Mouse (Mus musculus) heart, embryonic 10.5 days (tissue): ENCODE measurements around the gene Elovl2. TPM values are rescaled to one million over a fixed set of nuclear protein-coding genes. Genes with fewer than 3 reads are reported as not detected.

Experiments
- DNase-seq: peaks from one replicate; pipeline ENCODE4 v3.0.0-alpha.2; 2017; ENCODE audit warnings: low spot score
- H3K27ac ChIP-seq: fragments of 300-500 bp; sonication (generic); 2 replicates; pipeline ENCODE4 v1.5.1; 2016; ENCODE audit warnings: mild to moderate bottlenecking
- H3K27me3 ChIP-seq: fragments of 300-500 bp; sonication (generic); 2 replicates; pipeline ENCODE4 v1.6.1; 2016; ENCODE audit warnings: mild to moderate bottlenecking; ENCODE audit not compliant: poor library complexity, insufficient read depth, severe bottlenecking
- H3K36me3 ChIP-seq: fragments of 300-500 bp; sonication (generic); 2 replicates; pipeline ENCODE4 v1.6.1; 2016; ENCODE audit warnings: mild to moderate bottlenecking, moderate library complexity
- H3K4me1 ChIP-seq: fragments of 300-500 bp; sonication (generic); 2 replicates; pipeline ENCODE4 v1.6.1; 2016; ENCODE audit warnings: mild to moderate bottlenecking
- H3K4me3 ChIP-seq: fragments of 300-500 bp; sonication (generic); 2 replicates; pipeline ENCODE4 v1.5.1; 2016; ENCODE audit warnings: mild to moderate bottlenecking, moderate library complexity
- H3K9me3 ChIP-seq: fragments of 300-500 bp; sonication (generic); 2 replicates; pipeline ENCODE4 v1.6.1; 2016; ENCODE audit warnings: mild to moderate bottlenecking, moderate library complexity
- WGBS: fragments of 180-500 bp; shearing (Covaris S2); methylation state at CpG from one replicate; pipeline ENCODE4 v1.1.7; 2016; 5-methylcytosine and 5-hydroxymethylcytosine counted together
- polyA plus RNA-seq: library from polyadenylated mRNA; unstranded; fragments of >200 nt; fragmentation: Nextera tagmentation; extraction: Ambion mirVana; gene quantifications from 2 replicates; pipeline ENCODE4 v1.2.1, GENCODE M21; 2016

Elovl2 gene
- polyA plus RNA-seq, 1 experiment from 2014 or later: 15.5 TPM

DNA sequence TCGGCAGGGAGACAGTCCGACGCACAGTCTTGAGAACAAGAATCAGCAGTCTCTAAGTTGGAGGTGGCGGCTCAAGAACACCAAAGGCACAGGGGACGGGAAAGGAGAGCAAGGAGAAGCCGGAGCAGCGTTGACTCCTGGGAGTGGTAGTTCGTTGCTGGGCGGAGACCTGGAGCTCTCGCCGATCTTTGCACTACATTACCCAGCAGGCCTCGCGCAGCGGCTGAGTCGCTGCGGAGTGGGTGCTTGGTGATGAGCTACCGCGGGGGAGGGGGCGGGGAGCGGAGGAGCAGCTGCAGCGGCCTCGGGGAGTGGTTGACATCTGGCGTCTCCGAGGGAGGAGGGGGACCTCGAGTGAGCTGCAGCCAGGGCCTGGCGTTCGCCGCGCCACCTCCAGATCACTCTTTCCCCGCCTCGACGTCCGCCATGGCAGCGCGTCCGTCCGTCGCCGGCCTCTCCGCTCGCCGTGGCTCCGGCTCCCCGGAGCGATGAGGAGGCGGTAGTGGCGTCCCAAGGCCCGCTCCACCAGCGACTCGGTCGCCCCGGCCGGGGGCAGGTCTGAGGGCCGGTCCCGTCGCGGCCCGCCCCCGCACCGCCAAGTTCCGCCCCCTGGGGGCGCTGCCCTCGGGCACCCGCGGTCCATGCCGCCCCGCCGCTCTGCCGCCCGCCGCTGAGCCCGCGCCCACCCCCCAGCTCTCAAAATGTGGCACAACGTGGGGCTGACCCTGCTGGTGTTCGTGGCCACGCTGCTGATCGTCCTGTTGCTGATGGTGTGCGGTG is 29.5 kb upstream of the Elovl2 start, which contains the start of gene Smim13:
Gene Smim13 (plus strand): TSS at position 307 of the 780 bp plus-strand sequence.
- Histone ChIP-seq H3K36me3 (no peaks in the 10 kb centered on the region), H3K27me3 (no peaks in the 10 kb centered on the region), H3K4me3 (peak within 1 kb of the TSS; percentile 87), H3K4me1 (peaks cover 19% of the 10 kb centered on the region), H3K27ac (peak within 1 kb of the TSS; percentile 96), H3K9me3 (no peaks in the 10 kb centered on the region)
- peak; percentile 99 for DNase-seq
- WGBS: under 1% methylated on average over 75 of the region's 78 CpGs

DNA sequence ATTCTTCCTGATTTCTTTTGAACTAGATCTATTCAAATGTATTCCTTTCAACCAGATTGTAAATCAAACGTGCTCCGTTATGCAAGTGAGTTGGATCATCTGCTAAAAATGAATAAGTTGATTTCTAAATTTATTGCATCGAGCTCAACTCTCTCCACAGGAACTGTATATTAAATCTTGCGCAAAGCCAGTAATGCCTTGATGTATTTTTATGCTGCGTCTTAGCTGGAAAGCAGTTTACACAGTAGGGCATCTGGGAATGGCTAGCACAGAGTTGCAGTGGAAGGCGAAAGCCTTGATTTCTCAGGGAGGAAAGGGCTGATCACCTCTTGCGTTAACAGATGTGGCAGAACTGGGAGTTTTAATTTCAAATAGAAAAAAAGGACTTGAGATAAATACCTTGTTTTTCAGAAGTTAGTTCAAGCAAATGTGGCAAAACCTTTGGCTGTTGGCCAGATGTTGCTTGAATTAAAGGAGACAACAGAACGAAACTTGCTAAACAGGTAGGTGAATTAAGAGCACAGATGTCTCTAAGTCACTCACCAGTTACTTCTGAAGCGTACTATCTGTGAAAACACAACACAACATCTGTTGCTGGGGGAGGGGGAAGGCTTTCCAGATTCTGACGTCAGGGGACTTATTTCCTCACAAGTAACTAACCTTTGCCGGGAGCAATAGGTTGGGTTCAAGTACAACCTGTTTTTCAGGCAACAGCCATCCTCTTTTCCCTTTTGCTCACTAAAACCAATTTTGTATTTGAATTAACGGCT is 28.7 kb upstream of the Elovl2 start:
- Histone ChIP-seq H3K4me3 (peak overlapping the region; percentile 87), H3K36me3 (no peaks in the 10 kb centered on the region), H3K9me3 (no peaks in the 10 kb centered on the region), H3K27ac (peak overlapping the region; percentile 96), H3K27me3 (no peaks in the 10 kb centered on the region), H3K4me1 (peaks cover 25% of the 10 kb centered on the region)
- 41% methylated on average over 12 of the region's 12 CpGs for whole genome bisulfite sequencing
- DNase-seq: no peak

DNA sequence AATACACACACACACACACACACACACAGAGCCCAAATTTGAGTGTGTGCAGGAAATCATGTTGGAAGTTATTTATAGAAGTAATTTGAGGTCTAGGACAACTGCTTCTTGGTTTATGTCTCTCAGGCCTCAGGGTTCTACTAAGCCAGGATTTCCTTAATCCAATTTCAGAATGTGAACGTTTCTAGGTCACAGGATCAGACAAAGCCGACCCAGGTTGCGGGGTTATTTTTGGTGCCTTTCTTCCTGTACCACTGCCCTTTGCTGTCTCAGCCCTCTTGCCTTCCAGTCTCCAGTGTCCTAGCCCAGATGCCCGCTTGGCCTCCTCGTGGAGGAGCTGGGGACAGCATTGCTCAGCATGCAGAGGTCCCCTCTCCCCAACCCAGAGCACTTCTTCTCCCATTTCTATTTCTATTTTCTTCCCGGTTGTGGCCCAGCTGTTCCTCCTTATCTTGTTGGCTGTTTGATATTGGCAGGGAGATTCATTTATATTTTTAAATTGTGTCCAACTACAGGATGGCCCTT is 24.2 kb upstream of the Elovl2 start:
- H3K4me1 ChIP-seq: peaks cover 9% of the 10 kb centered on the region; the same call in 1 of the 2 replicates
- H3K9me3 ChIP-seq: no peaks in the 10 kb centered on the region
- no peak overlapping the region for H3K27ac ChIP-seq
- H3K4me3 ChIP-seq: no peak overlapping the region
- WGBS: 44% methylated on average over 6 of the region's 6 CpGs
- 0 out of 2 replicates have a peak, but pooled peaks cover 6% of the 10 kb centered on the region for H3K27me3 ChIP-seq
- H3K36me3 ChIP-seq: no peaks in the 10 kb centered on the region
- no peak for DNase-seq

DNA sequence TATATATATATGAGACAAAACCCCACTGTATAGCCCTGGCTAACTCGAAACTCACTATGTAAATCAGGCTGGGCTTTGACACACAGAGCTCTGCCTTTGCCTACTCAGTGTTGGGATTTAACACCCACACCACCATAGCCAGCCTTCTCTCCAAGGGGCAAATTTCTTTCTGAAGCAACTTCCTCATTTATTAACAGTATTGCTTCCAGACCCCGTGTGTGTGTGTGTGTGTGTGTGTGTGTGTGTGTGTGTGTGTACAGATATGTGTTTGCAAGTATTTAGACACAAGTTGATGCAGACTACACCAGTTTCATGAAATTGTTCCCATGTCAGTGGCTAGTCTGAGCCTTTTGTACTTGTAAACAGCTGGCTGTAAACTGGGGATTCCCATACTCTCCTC is 21.4 kb upstream of the Elovl2 start:
- Histone ChIP-seq H3K27me3 (0 out of 2 replicates have a peak, but pooled peaks cover 6% of the 10 kb centered on the region), H3K27ac (no peak overlapping the region), H3K4me3 (no peak overlapping the region), H3K4me1 (peaks cover 6% of the 10 kb centered on the region; the same call in 1 of the 2 replicates), H3K36me3 (no peaks in the 10 kb centered on the region), H3K9me3 (no peaks in the 10 kb centered on the region)
- no peak for DNase-seq
- WGBS: 70% methylated on average over 2 of the region's 2 CpGs

DNA sequence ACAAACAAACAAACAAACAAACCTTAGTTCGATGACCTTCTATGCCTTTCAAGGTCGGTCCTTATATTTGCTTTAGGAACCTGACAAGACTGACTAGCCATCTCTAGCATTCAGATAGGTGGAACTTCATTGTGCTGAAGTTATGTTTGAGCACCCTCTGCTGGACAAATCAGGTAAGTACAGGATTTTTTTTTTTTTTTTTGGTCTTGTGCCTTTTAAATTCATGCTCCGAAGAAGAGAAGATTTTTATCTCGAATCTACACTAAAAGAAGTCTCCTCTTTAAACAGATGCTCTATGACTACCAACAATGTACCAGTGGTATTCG is 18.6 kb upstream of the Elovl2 start:
- no peak overlapping the region for H3K27ac ChIP-seq

DNA sequence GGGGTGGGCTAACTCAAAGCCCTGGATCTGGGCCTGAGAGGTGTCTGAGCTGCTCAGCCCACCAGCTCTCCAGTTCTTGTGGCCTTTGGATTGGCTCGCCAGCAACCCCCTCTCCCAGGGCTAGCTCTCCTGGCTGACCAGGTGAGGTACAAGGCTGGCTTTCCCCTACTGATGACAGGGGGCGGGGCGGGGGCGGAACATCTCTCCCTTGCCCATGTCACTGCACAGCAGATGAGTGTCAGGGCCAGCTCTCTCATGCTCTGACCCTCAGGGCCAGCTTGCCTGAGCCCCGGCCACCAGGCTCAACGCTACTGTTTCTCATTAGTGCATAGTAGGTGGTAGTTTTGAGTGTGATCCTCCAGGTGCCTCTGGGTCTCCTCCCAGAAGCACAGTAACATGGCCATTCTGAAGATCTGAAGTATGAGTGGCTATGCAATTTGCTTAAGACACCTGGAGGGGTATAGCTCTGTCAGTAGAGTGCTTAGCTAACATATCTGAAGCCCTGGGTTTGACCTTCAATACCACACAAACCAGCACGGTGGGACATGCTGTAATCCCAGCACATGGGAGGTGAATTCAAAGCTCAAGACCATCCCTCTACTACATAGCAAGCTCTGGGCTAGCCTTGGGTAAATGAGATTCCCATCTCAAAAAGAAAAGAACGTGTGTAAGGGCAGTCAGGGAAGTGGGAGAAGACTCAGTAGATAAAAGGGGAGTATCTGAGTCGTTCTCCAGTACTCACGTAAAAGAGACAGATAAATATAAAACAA is 18.0 kb upstream of the Elovl2 start:
- Histone ChIP-seq H3K27ac (no peak overlapping the region), H3K9me3 (no peaks in the 10 kb centered on the region), H3K36me3 (no peaks in the 10 kb centered on the region), H3K4me1 (no peaks in the 10 kb centered on the region), H3K27me3 (0 out of 2 replicates have a peak, but pooled peaks cover 6% of the 10 kb centered on the region), H3K4me3 (no peak overlapping the region)
- DNase-seq: no peak
- 72% methylated on average over 10 of the region's 10 CpGs for WGBS

More for the DNA sequence above, 18.6 kb upstream of the Elovl2 start:
- WGBS: 6% methylated on average over 5 of the region's 5 CpGs
- Histone ChIP-seq H3K9me3 (no peaks in the 10 kb centered on the region), H3K4me1 (no peaks in the 10 kb centered on the region), H3K36me3 (no peaks in the 10 kb centered on the region), H3K4me3 (no peak overlapping the region), H3K27me3 (0 out of 2 replicates have a peak, but pooled peaks cover 6% of the 10 kb centered on the region)
- DNase-seq: no peak

DNA sequence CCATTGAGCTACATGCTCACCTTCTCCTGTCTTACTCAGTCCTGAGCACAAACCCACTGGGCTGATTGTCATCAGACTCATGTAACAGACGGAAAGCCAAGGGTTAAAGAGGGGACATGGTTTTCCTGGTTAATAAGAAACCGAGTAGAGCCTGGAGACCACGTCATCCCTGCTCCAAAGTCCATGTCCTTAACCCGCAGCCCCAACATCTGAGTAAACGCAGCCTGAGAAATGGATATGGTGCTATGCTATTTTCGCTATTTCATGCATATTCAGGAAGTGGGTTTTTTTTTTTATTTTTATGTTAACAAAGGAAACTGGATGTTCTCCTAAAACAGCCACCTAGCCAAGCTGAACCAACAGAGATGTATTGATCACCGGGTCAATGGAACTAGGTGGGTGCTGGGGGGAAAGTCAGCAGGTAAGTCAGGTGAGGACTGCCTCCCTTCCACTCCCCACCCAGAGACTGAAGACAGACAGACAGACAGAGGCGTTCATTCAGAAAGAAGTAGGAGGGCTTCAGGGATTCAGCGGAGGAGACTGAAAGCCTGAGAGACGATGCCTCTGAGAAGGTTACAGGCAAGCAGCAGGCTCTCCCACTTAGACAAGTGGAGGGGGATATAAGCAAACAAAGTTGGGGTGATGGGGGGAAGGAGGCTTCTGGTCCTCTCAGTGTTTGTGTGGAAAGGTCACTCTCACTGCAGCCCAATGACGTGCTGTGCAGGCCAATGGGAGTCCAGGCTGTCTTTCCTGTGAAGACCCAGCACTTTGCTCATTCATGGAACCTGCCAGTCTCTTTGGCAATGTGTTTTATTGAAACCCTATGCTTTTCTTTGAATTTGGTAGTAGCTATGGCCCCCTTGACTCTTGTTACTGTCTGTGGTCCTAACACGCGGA is 15.9 kb upstream of the Elovl2 start:
- H3K4me3 ChIP-seq: no peak overlapping the region
- DNase-seq: no peak
- H3K4me1 ChIP-seq: no peaks in the 10 kb centered on the region
- H3K9me3 ChIP-seq: no peaks in the 10 kb centered on the region
- 0 out of 2 replicates have a peak, but pooled peaks cover 6% of the 10 kb centered on the region for H3K27me3 ChIP-seq
- H3K36me3 ChIP-seq: no peaks in the 10 kb centered on the region
- no peak overlapping the region for H3K27ac ChIP-seq
- 73% methylated on average over 13 of the region's 13 CpGs for WGBS

DNA sequence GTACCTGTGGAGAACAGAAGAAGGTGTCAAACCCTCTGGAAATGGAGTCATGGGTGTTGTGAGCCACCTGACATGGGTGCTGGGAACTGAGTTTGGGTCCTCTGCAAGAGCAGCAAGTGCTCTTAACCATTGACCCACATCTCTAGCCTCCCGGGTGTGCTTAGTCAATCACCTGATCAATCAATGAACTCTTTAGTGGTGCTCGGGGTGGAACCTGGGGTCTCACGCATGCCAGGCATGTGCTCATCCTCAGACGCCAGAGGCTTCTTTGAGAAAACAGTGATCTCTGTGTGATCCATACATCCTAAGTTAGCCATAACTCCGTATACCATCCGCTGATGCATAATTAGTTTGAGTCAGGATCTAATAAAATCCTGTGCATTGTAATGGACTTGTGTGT is 15.0 kb upstream of the Elovl2 start:
- Histone ChIP-seq H3K4me3 (no peak overlapping the region), H3K27ac (no peak overlapping the region), H3K36me3 (no peaks in the 10 kb centered on the region), H3K27me3 (0 out of 2 replicates have a peak, but pooled peaks cover 5% of the 10 kb centered on the region), H3K9me3 (no peaks in the 10 kb centered on the region), H3K4me1 (no peaks in the 10 kb centered on the region)
- no peak for DNase-seq
- 89% methylated on average over 6 of the region's 6 CpGs for WGBS

DNA sequence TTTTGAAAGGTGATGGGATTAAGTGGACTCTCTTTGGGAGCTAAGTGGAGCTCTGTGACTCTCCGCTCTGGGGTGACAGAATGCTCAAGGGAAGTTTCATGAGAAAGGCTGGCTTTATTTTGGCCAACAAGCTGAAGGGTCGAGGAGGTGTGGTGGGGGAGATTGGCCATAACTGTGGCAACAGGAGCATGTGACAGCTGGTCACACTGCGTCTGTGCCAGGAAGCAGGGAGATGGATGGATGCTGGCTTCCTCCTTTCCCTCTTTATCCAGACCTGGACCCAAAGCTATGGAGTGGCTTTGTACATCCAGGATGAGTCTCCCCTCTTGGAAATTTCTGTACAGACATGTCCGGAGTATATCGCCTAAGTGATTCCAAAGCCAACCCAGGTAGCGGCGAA is 13.0 kb upstream of the Elovl2 start:
- H3K9me3 ChIP-seq: no peaks in the 10 kb centered on the region
- H3K4me1 ChIP-seq: no peaks in the 10 kb centered on the region
- H3K36me3 ChIP-seq: no peaks in the 10 kb centered on the region
- DNase-seq: no peak
- H3K4me3 ChIP-seq: no peak overlapping the region
- no peaks in the 10 kb centered on the region for H3K27me3 ChIP-seq
- H3K27ac ChIP-seq: no peak overlapping the region
- 87% methylated on average over 7 of the region's 7 CpGs for WGBS

DNA sequence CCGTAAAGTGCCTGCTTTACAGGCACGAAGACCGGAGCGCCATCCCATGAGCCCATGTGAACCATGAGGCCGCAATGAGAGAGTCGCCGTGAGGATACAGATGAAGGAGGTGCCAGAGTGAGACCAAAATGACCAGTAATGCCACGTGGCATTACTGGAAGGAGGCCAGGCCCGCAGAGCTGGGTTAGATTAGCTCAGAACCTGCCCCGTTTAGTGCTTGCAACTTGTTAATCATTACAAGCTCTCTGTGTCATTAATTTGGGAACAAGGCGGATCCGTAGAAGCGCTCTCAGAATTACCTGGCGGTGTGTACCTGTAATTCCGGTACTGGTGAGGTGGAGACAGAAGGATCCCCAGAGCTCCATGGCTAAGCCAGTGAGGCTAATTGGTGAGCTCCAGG is 12.0 kb upstream of the Elovl2 start:
- no peaks in the 10 kb centered on the region for H3K4me1 ChIP-seq
- H3K27me3 ChIP-seq: no peaks in the 10 kb centered on the region
- H3K9me3 ChIP-seq: no peaks in the 10 kb centered on the region
- DNase-seq: no peak
- no peak overlapping the region for H3K4me3 ChIP-seq
- H3K27ac ChIP-seq: no peak overlapping the region
- 91% methylated on average over 15 of the region's 15 CpGs for WGBS
- H3K36me3 ChIP-seq: no peaks in the 10 kb centered on the region

DNA sequence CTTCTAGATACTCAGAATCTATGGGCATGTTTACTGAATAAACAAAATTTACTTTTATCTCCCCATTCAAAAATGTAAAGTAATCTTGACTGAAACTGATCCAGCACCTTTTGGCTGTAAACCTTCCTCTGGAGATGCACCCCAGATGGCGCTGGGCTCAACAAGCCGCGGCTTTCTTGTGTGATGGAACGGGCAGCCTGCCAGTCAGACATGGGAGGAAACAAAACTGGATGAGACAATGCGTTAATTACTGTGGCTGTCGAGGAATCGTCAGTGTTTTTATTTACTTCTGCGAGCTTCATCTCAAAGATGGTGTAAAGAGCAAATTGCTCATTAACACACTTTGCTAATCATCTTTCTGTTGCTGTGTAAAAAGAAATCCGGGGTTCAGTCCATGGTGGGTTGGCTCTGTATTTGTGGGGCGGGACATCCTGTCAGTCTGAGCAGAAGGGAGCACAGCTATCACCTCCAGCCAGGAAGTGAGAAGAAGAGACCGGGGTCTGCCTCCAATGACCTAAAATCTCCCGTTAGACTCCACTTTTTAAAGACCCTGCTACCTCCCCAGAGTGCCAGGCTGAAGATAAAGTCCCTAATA is 11.3 kb upstream of the Elovl2 start:
- no peak for DNase-seq
- Histone ChIP-seq H3K9me3 (no peaks in the 10 kb centered on the region), H3K27me3 (no peaks in the 10 kb centered on the region), H3K4me1 (no peaks in the 10 kb centered on the region), H3K4me3 (no peak overlapping the region), H3K36me3 (no peaks in the 10 kb centered on the region), H3K27ac (no peak overlapping the region)
- WGBS: 85% methylated on average over 12 of the region's 12 CpGs
